Mouse (Mus musculus): ENCODE data around the gene Gusb. TPM values are rescaled to one million over a fixed set of nuclear protein-coding genes. Genes with fewer than 3 reads are reported as not detected.
"Not testable (repeated sequence)": the region's sequence is repeated elsewhere in the genome, so short reads cannot be mapped to it uniquely, and the experiment has no call there.

The Gusb gene
- total and polyA plus RNA-seq, 2 experiments from 2014 or later, result 27.8 to 31.4 TPM

DNA sequence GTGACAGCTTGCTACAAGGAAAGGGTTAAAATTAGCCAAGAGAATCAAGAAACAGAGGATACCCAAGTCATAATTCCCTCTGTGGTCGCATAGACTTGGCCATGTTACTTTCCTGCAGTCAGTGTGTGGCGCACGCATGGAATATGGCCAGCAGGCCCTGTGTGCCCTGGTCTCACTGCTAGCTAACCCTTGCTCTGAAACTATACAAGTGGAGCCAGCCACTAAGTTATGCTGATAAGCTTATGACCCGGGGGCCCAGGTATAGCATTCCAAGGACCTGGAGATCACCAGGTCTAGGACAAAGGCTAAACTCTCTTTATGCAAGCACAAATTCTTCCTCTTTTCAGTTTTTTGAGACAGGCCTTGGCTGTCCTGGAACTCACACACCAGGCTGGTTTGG is 37.9 kb upstream of the Gusb start:
- H3K4me2 ChIP-seq (ENCODE audit: low read depth, low read length), result no peak overlapping the region
- H3K4me3 ChIP-seq (ENCODE audit: low read depth, low read length), result no peak overlapping the region
- no peak overlapping the region for H3K27ac ChIP-seq (ENCODE audit: low read depth)
- H3K4me1 ChIP-seq (ENCODE audit: control insufficient read depth, insufficient read depth), result no peaks in the 10 kb centered on the region
- WGBS, result 87% methylated on average over 4 of the region's 4 CpGs
- no peak for DNase-seq (ENCODE audit: low spot score)
- H3K36me3 ChIP-seq (replicated peaks; ENCODE audit: control insufficient read depth, insufficient read depth, low read length), result peaks cover 43% of the 10 kb centered on the region
- no peak overlapping the region for H3K9ac ChIP-seq (replicated peaks; ENCODE audit: low read depth, low read length)
- no peak for ATAC-seq (ENCODE audit: insufficient read depth, low read depth)
- H3K27me3 ChIP-seq (ENCODE audit: control insufficient read depth, insufficient read depth, low read length), result 0 out of 2 replicates have a peak, but pooled peaks cover 10% of the 10 kb centered on the region
- no peaks in the 10 kb centered on the region for H3K9me3 ChIP-seq (replicated peaks; ENCODE audit: control insufficient read depth, low read length)
- TF ChIP-seq EP300 (IDR thresholded peaks at IDR 0.05; ENCODE audit: low read depth) (no peak), CTCF (IDR thresholded peaks at IDR 0.05; ENCODE audit: low read depth) (no peak)

DNA sequence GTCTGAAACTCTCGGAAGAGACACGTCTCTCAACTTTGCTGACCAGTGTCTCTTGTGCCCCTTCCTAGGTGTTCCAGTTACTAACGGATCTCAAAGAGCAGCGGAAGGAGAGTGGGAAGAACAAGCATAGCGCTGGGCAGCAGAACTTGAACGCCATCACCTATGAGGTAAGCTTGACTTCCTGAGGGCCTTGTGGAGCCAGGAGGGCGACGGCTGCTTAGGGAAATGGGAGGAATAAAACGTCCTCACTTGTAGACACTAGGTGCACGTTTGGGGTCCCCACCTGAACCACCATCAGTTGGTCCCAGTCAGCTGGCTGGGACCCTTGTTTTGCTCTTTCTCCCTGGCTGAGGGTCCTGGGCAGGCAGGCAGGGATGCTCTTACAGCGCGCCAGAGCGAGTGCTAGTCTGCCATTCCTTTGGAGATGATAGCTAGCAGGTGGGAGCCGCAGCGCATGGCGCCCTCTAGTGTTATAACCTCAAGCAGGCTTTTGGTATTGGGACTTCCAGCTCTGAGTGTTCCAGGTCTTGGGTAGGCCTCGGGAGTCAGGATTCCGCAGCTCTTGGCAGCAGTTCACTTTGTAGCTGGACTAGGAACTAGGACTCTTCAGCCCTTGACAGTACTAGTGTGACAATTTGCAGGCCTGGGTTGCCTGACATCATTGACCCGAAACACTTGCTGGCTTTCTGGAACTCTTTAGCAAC is 35.1 kb upstream of the Gusb start:
- DNase-seq (ENCODE audit: low spot score), result peak; percentile 79
- 60% methylated on average over 19 of the region's 19 CpGs for WGBS
- no peak overlapping the region for H3K4me2 ChIP-seq (ENCODE audit: low read depth, low read length)
- peak; percentile 92 for ATAC-seq (ENCODE audit: insufficient read depth, low read depth)
- no peak overlapping the region for H3K9ac ChIP-seq (replicated peaks; ENCODE audit: low read depth, low read length)
- 0 out of 2 replicates have a peak, but pooled peaks cover 7% of the 10 kb centered on the region for H3K27me3 ChIP-seq (ENCODE audit: control insufficient read depth, insufficient read depth, low read length)
- peak overlapping the region; percentile 25; the same call in 1 of the 2 replicates for H3K27ac ChIP-seq (ENCODE audit: low read depth)
- H3K4me1 ChIP-seq (ENCODE audit: control insufficient read depth, insufficient read depth), result no peaks in the 10 kb centered on the region
- H3K36me3 ChIP-seq (replicated peaks; ENCODE audit: control insufficient read depth, insufficient read depth, low read length), result peaks cover 45% of the 10 kb centered on the region
- H3K4me3 ChIP-seq (ENCODE audit: low read depth, low read length), result no peak overlapping the region
- no peak for TF ChIP-seq EP300 (IDR thresholded peaks at IDR 0.05; ENCODE audit: low read depth)
- TF ChIP-seq CTCF (IDR thresholded peaks at IDR 0.05; ENCODE audit: low read depth), result peak; percentile 81
- no peaks in the 10 kb centered on the region for H3K9me3 ChIP-seq (replicated peaks; ENCODE audit: control insufficient read depth, low read length)

DNA sequence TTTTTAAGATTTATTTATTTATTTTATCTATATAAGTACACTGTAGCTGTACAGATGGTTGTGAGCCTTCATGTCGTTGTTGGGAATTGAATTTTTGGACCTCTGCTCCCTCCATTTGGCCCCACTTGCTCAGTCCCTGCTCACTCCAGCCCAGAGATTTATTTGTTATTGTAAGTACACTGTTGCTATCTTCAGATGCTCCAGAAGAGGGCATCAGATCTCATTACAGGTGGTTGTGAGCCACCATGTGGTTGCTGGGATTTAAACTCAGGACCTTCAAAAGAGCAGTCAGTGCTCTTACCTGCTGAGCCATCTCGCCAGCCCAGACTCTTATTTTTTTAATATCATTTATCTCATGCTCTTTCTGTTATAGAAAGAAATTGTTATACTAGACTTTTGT is 33.5 kb upstream of the Gusb start:
- not testable (repeated sequence) for H3K27ac ChIP-seq (ENCODE audit: low read depth); DNase-seq (ENCODE audit: low spot score); H3K27me3 ChIP-seq (ENCODE audit: control insufficient read depth, insufficient read depth, low read length); H3K4me2 ChIP-seq (ENCODE audit: low read depth, low read length); H3K4me3 ChIP-seq (ENCODE audit: low read depth, low read length); ATAC-seq (ENCODE audit: insufficient read depth, low read depth); H3K9ac ChIP-seq (replicated peaks; ENCODE audit: low read depth, low read length); H3K4me1 ChIP-seq (ENCODE audit: control insufficient read depth, insufficient read depth); H3K9me3 ChIP-seq (replicated peaks; ENCODE audit: control insufficient read depth, low read length)
- TF ChIP-seq CTCF (IDR thresholded peaks at IDR 0.05; ENCODE audit: low read depth), result 0 out of 2 replicates have a peak, but pooled peaks have one; percentile 13
- 74% methylated on average over 2 of the region's 2 CpGs for WGBS
- H3K36me3 ChIP-seq (replicated peaks; ENCODE audit: control insufficient read depth, insufficient read depth, low read length), result peaks cover 29% of the 10 kb centered on the region

- DNase-seq (ENCODE audit: low spot score) (no peak), ATAC-seq (ENCODE audit: insufficient read depth, low read depth) (no peak)
- no peak overlapping the region for H3K4me2 ChIP-seq (ENCODE audit: low read depth, low read length)
- H3K9ac ChIP-seq (replicated peaks; ENCODE audit: low read depth, low read length), result no peak overlapping the region
- 77% methylated on average over 2 of the region's 2 CpGs for WGBS
- no peaks in the 10 kb centered on the region for H3K27me3 ChIP-seq (ENCODE audit: control insufficient read depth, insufficient read depth, low read length)
- H3K9me3 ChIP-seq (replicated peaks; ENCODE audit: control insufficient read depth, low read length), result no peaks in the 10 kb centered on the region
- no peaks in the 10 kb centered on the region; the same call in 1 of the 2 replicates for H3K4me1 ChIP-seq (ENCODE audit: control insufficient read depth, insufficient read depth)
- no peak for TF ChIP-seq CTCF (IDR thresholded peaks at IDR 0.05; ENCODE audit: low read depth)
- TF ChIP-seq EP300 (IDR thresholded peaks at IDR 0.05; ENCODE audit: low read depth), result no peak
- no peak overlapping the region for H3K4me3 ChIP-seq (ENCODE audit: low read depth, low read length)
- H3K27ac ChIP-seq (ENCODE audit: low read depth), result no peak overlapping the region
- peaks cover 12% of the 10 kb centered on the region; the same call in 1 of the 2 replicates for H3K36me3 ChIP-seq (replicated peaks; ENCODE audit: control insufficient read depth, insufficient read depth, low read length)
Measured at GRCm38 (mm10) chr5:130033869-130034268, 31.0 kb upstream of the Gusb start.

GRCm38 (mm10) chr5:130031410-130032390 is 28.9 kb upstream of the Gusb start:
- Histone ChIP-seq H3K9me3 (replicated peaks; ENCODE audit: control insufficient read depth, low read length) (no peaks in the 10 kb centered on the region), H3K36me3 (replicated peaks; ENCODE audit: control insufficient read depth, insufficient read depth, low read length) (peaks cover 12% of the 10 kb centered on the region; the same call in 1 of the 2 replicates), H3K27ac (ENCODE audit: low read depth) (no peak overlapping the region), H3K4me2 (ENCODE audit: low read depth, low read length) (no peak overlapping the region), H3K4me3 (ENCODE audit: low read depth, low read length) (no peak overlapping the region), H3K9ac (replicated peaks; ENCODE audit: low read depth, low read length) (no peak overlapping the region), H3K4me1 (ENCODE audit: control insufficient read depth, insufficient read depth) (no peaks in the 10 kb centered on the region; the same call in 1 of the 2 replicates), H3K27me3 (ENCODE audit: control insufficient read depth, insufficient read depth, low read length) (no peaks in the 10 kb centered on the region)
- DNase-seq (ENCODE audit: low spot score) (no peak), ATAC-seq (ENCODE audit: insufficient read depth, low read depth) (no peak)
- 91% methylated on average over 19 of the region's 19 CpGs for WGBS
- TF ChIP-seq CTCF (IDR thresholded peaks at IDR 0.05; ENCODE audit: low read depth), result no peak
- TF ChIP-seq EP300 (IDR thresholded peaks at IDR 0.05; ENCODE audit: low read depth), result no peak

Measured in heart, postnatal 0 days (tissue).